Mouse (Mus musculus): Measurements from ENCODE around the gene Lif. TPM values are rescaled to one million over a fixed set of nuclear protein-coding genes. Genes with fewer than 3 reads are reported as not detected.

Lif gene
- polyA plus RNA-seq, 1 experiment from 2014 or later: 0.49 TPM

- Histone ChIP-seq H3K27ac (no peak overlapping the region), H3K27me3 (peaks cover 56% of the 10 kb centered on the region), H3K9me3 (no peaks in the 10 kb centered on the region), H3K4me3 (peak overlapping the region; percentile 57), H3K9ac (peak overlapping the region; percentile 24; the same call in 1 of the 2 replicates), H3K36me3 (no peaks in the 10 kb centered on the region), H3K4me2 (peak overlapping the region; percentile 93), H3K4me1 (peaks cover 55% of the 10 kb centered on the region)
- ATAC-seq (ENCODE audit: insufficient number of reproducible peaks, low FRiP score, low TSS enrichment, low read depth): no peak
- 1% methylated on average over 61 of the region's 61 CpGs for WGBS
These were observed 9.2 kb downstream of the Lif start for GRCm38 (mm10) chr11:4266271-4267201.

DNA sequence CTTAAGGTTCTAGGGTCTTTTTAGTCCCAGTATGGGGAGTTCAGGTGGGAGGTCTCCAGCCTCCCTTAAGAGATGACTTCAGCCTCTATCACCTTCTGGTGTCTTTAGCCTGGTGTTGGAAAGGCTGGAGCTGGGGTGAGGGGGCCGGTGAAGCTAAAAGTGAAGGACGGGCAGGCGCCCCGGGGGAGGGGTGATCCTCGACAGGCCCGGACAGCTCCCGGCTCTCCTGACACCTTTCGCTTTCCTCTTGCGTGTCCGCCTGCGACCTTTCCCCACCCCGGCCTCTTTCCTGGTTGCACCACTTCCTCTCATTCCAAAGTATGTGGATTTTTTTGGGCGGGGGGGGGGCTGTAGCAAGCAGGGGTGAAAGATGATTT, 9.8 kb downstream of the Lif start:
- Histone ChIP-seq H3K4me2 (peak overlapping the region; percentile 93), H3K27me3 (peaks cover 56% of the 10 kb centered on the region), H3K9me3 (no peaks in the 10 kb centered on the region), H3K4me3 (peak overlapping the region; percentile 57), H3K9ac (no peak overlapping the region), H3K36me3 (no peaks in the 10 kb centered on the region), H3K27ac (no peak overlapping the region), H3K4me1 (peaks cover 50% of the 10 kb centered on the region)
- 9% methylated on average over 10 of the region's 13 CpGs for WGBS
- ATAC-seq (ENCODE audit: insufficient number of reproducible peaks, low FRiP score, low TSS enrichment, low read depth): no peak

GRCm38 (mm10) chr11:4268500-4268899, 11.1 kb downstream of the Lif start:
- Histone ChIP-seq H3K4me1 (peaks cover 39% of the 10 kb centered on the region), H3K4me2 (no peak overlapping the region), H3K4me3 (no peak overlapping the region), H3K27ac (no peak overlapping the region), H3K9me3 (no peaks in the 10 kb centered on the region), H3K9ac (no peak overlapping the region), H3K36me3 (no peaks in the 10 kb centered on the region), H3K27me3 (peaks cover 56% of the 10 kb centered on the region)
- ATAC-seq (ENCODE audit: insufficient number of reproducible peaks, low FRiP score, low TSS enrichment, low read depth): no peak
- 81% methylated on average over 6 of the region's 6 CpGs for WGBS

- Histone ChIP-seq H3K36me3 (no peaks in the 10 kb centered on the region), H3K9me3 (no peaks in the 10 kb centered on the region), H3K4me3 (no peak overlapping the region), H3K4me1 (peaks cover 26% of the 10 kb centered on the region), H3K9ac (no peak overlapping the region), H3K4me2 (0 out of 2 replicates have a peak overlapping the region, but pooled peaks have one; percentile 19), H3K27me3 (peaks cover 36% of the 10 kb centered on the region), H3K27ac (peak overlapping the region; percentile 73)
- ATAC-seq (ENCODE audit: insufficient number of reproducible peaks, low FRiP score, low TSS enrichment, low read depth): peak; percentile 66; the same call in 1 of the 2 replicates
- 33% methylated on average over 20 of the region's 20 CpGs for WGBS
These were observed 13.5 kb downstream of the Lif start for GRCm38 (mm10) chr11:4270744-4271459.

DNA sequence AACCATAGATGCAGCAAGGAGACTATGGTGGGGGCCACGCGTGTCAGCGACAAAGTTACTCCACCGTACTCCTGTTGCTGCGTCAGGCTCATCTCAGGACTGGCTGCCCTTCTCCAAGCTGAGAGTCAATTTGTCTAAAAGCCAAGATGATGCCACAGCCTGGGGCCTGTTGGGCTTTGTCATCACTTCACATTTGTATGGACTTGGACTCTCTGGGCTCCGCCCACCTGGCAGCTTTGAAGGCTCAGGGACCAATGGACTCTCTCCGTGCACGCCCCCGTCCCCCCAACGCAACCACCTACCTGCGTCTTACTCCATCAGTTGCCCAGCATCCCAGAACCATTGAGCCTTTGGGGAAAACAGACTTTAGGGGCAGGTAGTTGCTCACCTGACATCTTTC, 14.2 kb downstream of the Lif start:
- no peak overlapping the region for H3K9ac ChIP-seq
- H3K36me3 ChIP-seq: no peaks in the 10 kb centered on the region
- H3K4me2 ChIP-seq: 0 out of 2 replicates have a peak overlapping the region, but pooled peaks have one; percentile 19
- H3K4me3 ChIP-seq: no peak overlapping the region
- 71% methylated on average over 11 of the region's 11 CpGs for WGBS
- H3K9me3 ChIP-seq: no peaks in the 10 kb centered on the region
- peaks cover 27% of the 10 kb centered on the region for H3K4me1 ChIP-seq
- peaks cover 32% of the 10 kb centered on the region for H3K27me3 ChIP-seq
- peak overlapping the region; percentile 73; the same call in 1 of the 2 replicates for H3K27ac ChIP-seq
- ATAC-seq (ENCODE audit: insufficient number of reproducible peaks, low FRiP score, low TSS enrichment, low read depth): no peak

- Histone ChIP-seq H3K9me3 (no peaks in the 10 kb centered on the region), H3K27me3 (no peaks in the 10 kb centered on the region), H3K4me1 (peaks cover 25% of the 10 kb centered on the region), H3K4me2 (no peak overlapping the region), H3K4me3 (no peak overlapping the region), H3K9ac (no peak overlapping the region), H3K27ac (peak overlapping the region; percentile 39; the same call in 1 of the 2 replicates), H3K36me3 (no peaks in the 10 kb centered on the region)
- WGBS: 37% methylated on average over 11 of the region's 11 CpGs
- ATAC-seq (ENCODE audit: insufficient number of reproducible peaks, low FRiP score, low TSS enrichment, low read depth): no peak
These were observed 19.1 kb downstream of the Lif start for GRCm38 (mm10) chr11:4276411-4276861.

DNA sequence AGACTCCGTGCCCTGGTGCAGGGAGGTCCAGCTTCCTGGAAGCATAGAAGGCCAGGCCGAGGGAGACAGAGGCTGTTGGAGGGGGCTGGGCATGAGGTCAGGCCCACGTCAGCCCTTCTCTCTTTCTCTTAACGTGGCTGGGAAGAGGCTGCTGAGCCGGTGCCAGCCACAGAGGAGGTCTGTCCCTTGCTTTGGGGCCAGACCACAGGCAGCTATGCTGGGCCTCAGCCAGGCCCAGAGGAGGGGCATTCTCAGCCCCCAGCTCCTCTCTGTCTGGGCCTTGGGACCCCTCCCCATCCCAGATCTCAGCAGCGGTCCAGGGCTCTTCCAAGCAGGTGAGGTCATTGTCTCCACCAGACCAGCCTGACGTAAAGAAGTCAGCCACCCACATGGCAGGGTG, 22.6 kb downstream of the Lif start:
- H3K27me3 ChIP-seq: no peaks in the 10 kb centered on the region
- WGBS: 43% methylated on average over 7 of the region's 7 CpGs
- H3K4me3 ChIP-seq: no peak overlapping the region
- H3K4me2 ChIP-seq: no peak overlapping the region
- ATAC-seq (ENCODE audit: insufficient number of reproducible peaks, low FRiP score, low TSS enrichment, low read depth): peak; percentile 60; the same call in 1 of the 2 replicates
- H3K4me1 ChIP-seq: peaks cover 33% of the 10 kb centered on the region
- no peak overlapping the region for H3K27ac ChIP-seq
- H3K9me3 ChIP-seq: no peaks in the 10 kb centered on the region
- no peaks in the 10 kb centered on the region for H3K36me3 ChIP-seq
- H3K9ac ChIP-seq: no peak overlapping the region

DNA sequence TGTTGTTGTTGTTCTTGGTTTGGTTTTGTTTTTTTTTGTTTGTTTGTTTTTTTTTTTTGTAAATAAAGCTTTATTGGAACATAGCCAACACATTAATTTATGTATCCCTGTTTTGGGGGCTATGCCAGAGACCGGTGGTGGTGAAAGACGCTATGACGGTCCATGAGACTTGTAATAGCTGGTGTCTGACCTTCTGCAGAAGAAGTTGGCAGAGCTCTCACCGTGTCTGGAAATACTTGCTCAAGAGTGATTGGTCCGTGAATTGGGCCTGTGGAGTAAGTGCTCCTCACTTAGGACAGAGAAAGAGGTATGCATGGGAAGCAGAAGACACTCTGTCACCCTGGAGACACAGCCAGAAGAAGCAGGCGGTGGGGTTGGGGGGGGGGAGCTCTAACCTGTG, 24.5 kb downstream of the Lif start:
- ATAC-seq (ENCODE audit: insufficient number of reproducible peaks, low FRiP score, low TSS enrichment, low read depth): no peak
- Histone ChIP-seq H3K4me1 (peaks cover 24% of the 10 kb centered on the region), H3K36me3 (no peaks in the 10 kb centered on the region), H3K27me3 (no peaks in the 10 kb centered on the region), H3K9ac (no peak overlapping the region), H3K27ac (no peak overlapping the region), H3K4me2 (no peak overlapping the region), H3K9me3 (no peaks in the 10 kb centered on the region), H3K4me3 (no peak overlapping the region)
- 56% methylated on average over 6 of the region's 6 CpGs for whole genome bisulfite sequencing

- H3K4me2 ChIP-seq: no peak overlapping the region
- no peak overlapping the region for H3K4me3 ChIP-seq
- H3K4me1 ChIP-seq: peaks cover 26% of the 10 kb centered on the region
- no peaks in the 10 kb centered on the region for H3K36me3 ChIP-seq
- ATAC-seq (ENCODE audit: insufficient number of reproducible peaks, low FRiP score, low TSS enrichment, low read depth): no peak
- no peaks in the 10 kb centered on the region for H3K9me3 ChIP-seq
- H3K9ac ChIP-seq: no peak overlapping the region
- no peak overlapping the region for H3K27ac ChIP-seq
- H3K27me3 ChIP-seq: no peaks in the 10 kb centered on the region
- WGBS: 16% methylated on average over 4 of the region's 4 CpGs
These were observed 26.3 kb downstream of the Lif start for GRCm38 (mm10) chr11:4283627-4284026.

DNA sequence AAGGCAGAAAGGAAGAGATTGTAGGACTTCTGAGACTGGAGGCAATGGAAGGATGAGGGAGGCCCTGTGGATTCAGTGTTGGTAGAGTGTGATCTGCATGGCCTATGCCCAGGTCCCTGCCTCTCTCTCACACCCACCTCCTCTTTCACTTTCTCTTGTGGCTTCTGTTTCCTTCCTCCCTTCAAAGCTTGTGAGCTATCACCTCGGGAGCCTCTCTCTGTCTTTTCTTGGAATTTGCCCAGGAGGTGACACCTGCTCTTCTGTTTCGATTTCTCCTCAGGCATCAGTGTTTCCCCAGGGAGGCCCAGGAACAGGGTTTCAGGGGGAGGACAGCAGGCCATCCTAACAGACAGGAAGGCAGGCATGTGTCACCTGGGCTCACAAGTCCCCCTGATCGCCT, 31.9 kb downstream of the Lif start:
- no peak for ATAC-seq (ENCODE audit: insufficient number of reproducible peaks, low FRiP score, low TSS enrichment, low read depth)
- no peaks in the 10 kb centered on the region for H3K36me3 ChIP-seq
- H3K27me3 ChIP-seq: 0 out of 2 replicates have a peak, but pooled peaks cover 2% of the 10 kb centered on the region

DNA sequence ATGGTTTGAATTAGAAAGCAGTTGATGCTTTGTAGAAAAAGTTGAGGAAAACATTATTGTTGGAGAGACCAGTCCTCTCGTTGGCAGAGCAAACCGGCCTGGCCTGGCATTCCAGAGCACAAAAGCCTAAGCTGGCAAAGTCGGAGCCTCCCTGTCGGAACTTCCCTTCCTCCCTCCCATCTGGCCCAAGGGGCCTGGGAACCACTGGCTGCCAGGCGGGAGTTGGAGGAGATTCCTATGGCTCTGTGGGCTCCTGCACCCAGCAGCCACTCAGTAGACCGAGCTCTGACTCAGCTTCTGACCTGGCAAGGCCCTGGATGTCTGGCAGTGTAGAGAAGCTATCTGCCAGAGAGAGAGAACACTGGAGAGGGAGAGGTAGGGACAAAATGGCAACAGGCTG, 34.3 kb downstream of the Lif start:
- 52% methylated on average over 6 of the region's 6 CpGs for WGBS

More for the DNA sequence above, 31.9 kb downstream of the Lif start:
- H3K4me2 ChIP-seq: no peak overlapping the region
- WGBS: 48% methylated on average over 3 of the region's 3 CpGs
- no peaks in the 10 kb centered on the region for H3K9me3 ChIP-seq
- H3K4me3 ChIP-seq: no peak overlapping the region
- H3K9ac ChIP-seq: no peak overlapping the region
- no peak overlapping the region for H3K27ac ChIP-seq
- H3K4me1 ChIP-seq: 0 out of 2 replicates have a peak, but pooled peaks cover 14% of the 10 kb centered on the region

More for the DNA sequence above, 34.3 kb downstream of the Lif start:
- no peaks in the 10 kb centered on the region for H3K36me3 ChIP-seq
- no peak overlapping the region for H3K4me3 ChIP-seq
- H3K4me2 ChIP-seq: no peak overlapping the region
- no peaks in the 10 kb centered on the region for H3K9me3 ChIP-seq
- H3K27me3 ChIP-seq: 0 out of 2 replicates have a peak, but pooled peaks cover 2% of the 10 kb centered on the region
- peaks cover 19% of the 10 kb centered on the region; the same call in 1 of the 2 replicates for H3K4me1 ChIP-seq
- no peak overlapping the region for H3K27ac ChIP-seq
- H3K9ac ChIP-seq: no peak overlapping the region
- ATAC-seq (ENCODE audit: insufficient number of reproducible peaks, low FRiP score, low TSS enrichment, low read depth): no peak
